Mouse (Mus musculus): ENCODE results near the gene Nf2. TPM values are rescaled to one million over a fixed set of nuclear protein-coding genes. Genes with fewer than 3 reads are reported as not detected.
A peak's percentile ranks its signal among the peaks of the same experiment; 100 is the strongest.

Gene Nf2
- polyA plus RNA-seq, 1 experiment from 2014 or later = 41.6 TPM

DNA sequence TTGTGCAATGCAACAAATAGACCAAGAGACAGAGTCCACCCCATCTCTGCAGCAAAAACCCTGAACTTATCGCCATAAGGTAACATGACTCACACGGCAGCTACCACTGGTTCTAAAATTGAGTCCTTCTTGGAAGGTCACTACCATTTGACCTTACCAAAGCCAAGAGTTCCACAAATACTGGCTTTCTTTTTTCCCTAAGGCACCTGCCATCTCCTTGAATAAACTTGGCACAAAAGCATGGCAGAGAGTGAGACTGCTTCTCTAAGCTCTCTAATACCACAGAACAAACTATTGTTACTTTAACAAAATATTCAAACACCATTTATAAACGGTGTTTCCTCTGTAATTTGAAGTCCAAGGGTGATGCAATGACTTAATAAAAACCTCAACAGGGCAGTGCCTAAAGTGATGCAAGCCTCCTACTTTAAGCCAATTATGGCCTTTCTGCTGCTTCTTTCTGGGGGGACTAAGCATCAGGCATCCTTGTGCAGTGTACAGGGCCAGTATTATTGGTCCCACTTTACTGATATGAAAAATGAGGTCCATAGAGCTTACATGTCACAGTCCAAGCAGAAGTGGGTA, 8.3 kb downstream of the Nf2 start:
- 70% methylated on average over 3 of the region's 3 CpGs for WGBS
- Histone ChIP-seq H3K36me3 (ENCODE audit: control insufficient read depth, insufficient read depth, low read length) (no peaks in the 10 kb centered on the region), H3K9ac (ENCODE audit: low read length) (no peak overlapping the region), H3K9me3 (ENCODE audit: control insufficient read depth, low read length) (no peaks in the 10 kb centered on the region), H3K4me3 (ENCODE audit: low read length) (no peak overlapping the region), H3K27me3 (ENCODE audit: control insufficient read depth, insufficient read depth, low read depth, low read length) (no peaks in the 10 kb centered on the region), H3K4me2 (ENCODE audit: low read depth, low read length) (no peak overlapping the region), H3K27ac (ENCODE audit: low read length) (no peak overlapping the region), H3K4me1 (replicated peaks; ENCODE audit: control insufficient read depth, insufficient read depth, low read length) (no peaks in the 10 kb centered on the region)
- no peak for ATAC-seq (ENCODE audit: low read depth)

DNA sequence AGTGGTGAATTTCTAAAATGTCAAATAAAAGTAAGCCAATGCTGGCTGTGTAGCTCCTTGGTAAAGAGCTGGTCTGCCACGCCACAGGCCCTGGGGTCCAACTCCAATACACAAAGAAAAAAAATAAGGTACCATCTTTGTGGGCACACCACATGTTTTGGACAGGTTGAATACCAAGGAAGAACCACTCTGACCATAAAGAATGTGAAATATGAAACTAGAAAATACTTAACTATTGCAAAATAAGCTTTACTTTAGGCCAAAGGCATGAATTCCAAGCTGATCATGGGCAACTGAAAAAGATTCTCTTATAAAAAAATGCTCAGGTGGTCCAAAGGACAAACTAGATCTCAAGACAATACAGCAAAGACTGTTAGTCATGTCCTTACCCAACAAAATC, 11.1 kb downstream of the Nf2 start:
- 75% methylated on average over 1 of the region's 1 CpGs for WGBS

DNA sequence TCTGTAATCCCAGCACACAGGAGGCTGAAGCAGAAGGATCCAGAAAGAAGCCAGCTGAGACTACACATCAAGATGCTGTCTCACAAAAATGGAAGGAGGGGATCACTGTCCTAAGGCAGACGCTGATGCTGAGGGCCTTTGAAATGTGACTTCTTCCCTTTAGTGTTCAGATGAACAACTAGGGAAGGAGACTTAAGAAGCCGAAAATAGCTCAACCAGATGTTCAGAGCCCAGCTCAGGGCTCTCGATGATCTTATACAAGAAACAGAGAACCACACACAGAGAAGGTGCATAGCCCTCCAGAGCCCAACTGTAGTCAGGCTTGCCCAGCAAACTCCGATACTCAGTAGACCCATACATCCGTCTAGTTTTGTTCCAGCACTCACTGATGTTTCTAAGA, 12.0 kb downstream of the Nf2 start:
- no peaks in the 10 kb centered on the region for H3K4me1 ChIP-seq (replicated peaks; ENCODE audit: control insufficient read depth, insufficient read depth, low read length)
- no peak for ATAC-seq (ENCODE audit: low read depth)
- H3K27ac ChIP-seq (ENCODE audit: low read length) = no peak overlapping the region
- H3K9ac ChIP-seq (ENCODE audit: low read length) = no peak overlapping the region
- H3K4me3 ChIP-seq (ENCODE audit: low read length) = no peak overlapping the region
- H3K36me3 ChIP-seq (ENCODE audit: control insufficient read depth, insufficient read depth, low read length) = no peaks in the 10 kb centered on the region
- H3K27me3 ChIP-seq (ENCODE audit: control insufficient read depth, insufficient read depth, low read depth, low read length) = no peaks in the 10 kb centered on the region
- H3K9me3 ChIP-seq (ENCODE audit: control insufficient read depth, low read length) = no peaks in the 10 kb centered on the region
- no peak overlapping the region for H3K4me2 ChIP-seq (ENCODE audit: low read depth, low read length)
- 75% methylated on average over 5 of the region's 5 CpGs for WGBS

More for the DNA sequence above, 11.1 kb downstream of the Nf2 start:
- no peak overlapping the region for H3K27ac ChIP-seq (ENCODE audit: low read length)
- no peaks in the 10 kb centered on the region for H3K36me3 ChIP-seq (ENCODE audit: control insufficient read depth, insufficient read depth, low read length)
- no peaks in the 10 kb centered on the region for H3K9me3 ChIP-seq (ENCODE audit: control insufficient read depth, low read length)
- no peaks in the 10 kb centered on the region for H3K27me3 ChIP-seq (ENCODE audit: control insufficient read depth, insufficient read depth, low read depth, low read length)
- H3K4me2 ChIP-seq (ENCODE audit: low read depth, low read length) = no peak overlapping the region
- no peak overlapping the region for H3K4me3 ChIP-seq (ENCODE audit: low read length)
- H3K9ac ChIP-seq (ENCODE audit: low read length) = no peak overlapping the region
- ATAC-seq (ENCODE audit: low read depth) = no peak
- H3K4me1 ChIP-seq (replicated peaks; ENCODE audit: control insufficient read depth, insufficient read depth, low read length) = no peaks in the 10 kb centered on the region

DNA sequence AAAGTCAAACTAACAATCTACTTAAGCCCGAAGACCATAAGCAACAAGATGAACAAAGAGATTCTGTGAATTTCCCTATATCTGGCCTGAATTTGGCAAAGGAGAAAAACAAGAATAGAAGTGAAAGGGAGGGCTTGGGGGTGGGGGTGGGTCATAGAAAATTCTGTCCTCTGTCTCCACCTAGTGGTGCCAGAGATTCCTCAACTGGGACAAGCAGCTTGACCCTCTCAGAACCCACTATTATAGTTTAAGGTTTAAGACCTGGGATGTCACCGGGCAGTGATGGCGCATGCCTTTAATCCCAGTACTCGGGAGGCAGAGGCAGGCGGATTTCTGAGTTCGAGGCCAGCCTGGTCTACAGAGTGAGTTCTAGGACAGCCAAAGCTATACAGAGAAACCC, 12.6 kb downstream of the Nf2 start:
- H3K9ac ChIP-seq (ENCODE audit: low read length) = no peak overlapping the region
- peak; percentile 61 for ATAC-seq (ENCODE audit: low read depth)
- H3K4me2 ChIP-seq (ENCODE audit: low read depth, low read length) = no peak overlapping the region
- H3K36me3 ChIP-seq (ENCODE audit: control insufficient read depth, insufficient read depth, low read length) = no peaks in the 10 kb centered on the region
- 57% methylated on average over 6 of the region's 6 CpGs for WGBS
- H3K4me3 ChIP-seq (ENCODE audit: low read length) = no peak overlapping the region
- no peak overlapping the region for H3K27ac ChIP-seq (ENCODE audit: low read length)
- H3K27me3 ChIP-seq (ENCODE audit: control insufficient read depth, insufficient read depth, low read depth, low read length) = no peaks in the 10 kb centered on the region
- no peaks in the 10 kb centered on the region for H3K4me1 ChIP-seq (replicated peaks; ENCODE audit: control insufficient read depth, insufficient read depth, low read length)
- H3K9me3 ChIP-seq (ENCODE audit: control insufficient read depth, low read length) = no peaks in the 10 kb centered on the region

DNA sequence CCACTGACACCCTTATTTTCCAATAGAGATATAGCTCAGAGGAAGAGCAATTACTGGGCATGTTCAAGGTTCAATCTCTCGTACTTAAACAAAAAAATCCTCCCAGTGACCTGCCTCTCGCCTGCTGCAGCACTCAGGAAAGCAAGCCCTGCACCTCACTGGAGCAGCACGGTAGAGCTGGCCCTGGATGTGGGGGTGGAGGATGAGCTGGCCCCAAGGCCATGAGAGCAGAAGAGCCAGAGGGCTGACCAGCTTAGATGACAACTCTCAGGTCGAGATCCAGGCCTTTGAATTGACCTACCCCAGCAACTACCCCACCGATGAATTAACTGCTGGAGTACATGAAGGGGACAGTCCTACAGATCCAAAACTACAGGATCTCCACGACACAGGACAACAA, 13.9 kb downstream of the Nf2 start:
- Histone ChIP-seq H3K36me3 (ENCODE audit: control insufficient read depth, insufficient read depth, low read length) (no peaks in the 10 kb centered on the region), H3K4me3 (ENCODE audit: low read length) (no peak overlapping the region), H3K4me2 (ENCODE audit: low read depth, low read length) (no peak overlapping the region), H3K27ac (ENCODE audit: low read length) (no peak overlapping the region), H3K27me3 (ENCODE audit: control insufficient read depth, insufficient read depth, low read depth, low read length) (no peaks in the 10 kb centered on the region), H3K9ac (ENCODE audit: low read length) (no peak overlapping the region), H3K9me3 (ENCODE audit: control insufficient read depth, low read length) (no peaks in the 10 kb centered on the region), H3K4me1 (replicated peaks; ENCODE audit: control insufficient read depth, insufficient read depth, low read length) (no peaks in the 10 kb centered on the region)
- 81% methylated on average over 6 of the region's 6 CpGs for WGBS
- no peak for ATAC-seq (ENCODE audit: low read depth)

DNA sequence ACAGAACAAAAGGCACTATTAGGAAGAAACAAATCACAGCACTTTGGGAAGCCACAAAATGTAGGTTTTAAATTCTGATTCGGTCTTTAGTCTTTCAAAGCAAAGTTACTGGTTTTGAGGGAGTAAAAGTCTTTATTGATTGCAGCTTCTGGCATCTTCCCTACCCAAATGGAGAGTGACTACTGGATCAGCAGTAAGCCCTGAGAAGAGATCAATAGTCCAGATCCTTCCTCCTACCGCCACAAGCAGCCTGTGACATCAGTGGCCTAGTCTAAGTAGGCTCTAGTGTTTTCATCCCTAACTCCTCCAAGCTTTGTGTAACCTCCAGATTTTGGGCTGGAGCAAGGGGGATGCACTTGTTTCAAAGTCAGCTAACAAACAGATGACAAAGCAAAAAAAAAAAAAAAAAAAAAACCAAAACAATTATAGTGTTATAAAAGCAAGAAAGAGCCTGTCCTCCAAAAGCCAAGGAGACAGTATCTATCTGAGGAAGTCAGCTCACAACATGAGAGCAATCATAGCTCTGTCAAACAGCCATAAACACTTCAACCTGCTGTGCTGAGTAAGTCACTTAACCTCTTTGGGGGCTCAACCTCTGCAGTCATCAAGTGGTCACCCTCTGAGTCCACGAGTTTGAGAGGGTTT, 15.9 kb downstream of the Nf2 start:
- Histone ChIP-seq H3K4me2 (ENCODE audit: low read depth, low read length) (no peak overlapping the region), H3K27ac (ENCODE audit: low read length) (no peak overlapping the region), H3K9me3 (ENCODE audit: control insufficient read depth, low read length) (no peaks in the 10 kb centered on the region), H3K9ac (ENCODE audit: low read length) (no peak overlapping the region), H3K36me3 (ENCODE audit: control insufficient read depth, insufficient read depth, low read length) (no peaks in the 10 kb centered on the region), H3K4me3 (ENCODE audit: low read length) (no peak overlapping the region), H3K4me1 (replicated peaks; ENCODE audit: control insufficient read depth, insufficient read depth, low read length) (no peaks in the 10 kb centered on the region), H3K27me3 (ENCODE audit: control insufficient read depth, insufficient read depth, low read depth, low read length) (no peaks in the 10 kb centered on the region)
- no peak for ATAC-seq (ENCODE audit: low read depth)
- WGBS = 62% methylated on average over 3 of the region's 3 CpGs

DNA sequence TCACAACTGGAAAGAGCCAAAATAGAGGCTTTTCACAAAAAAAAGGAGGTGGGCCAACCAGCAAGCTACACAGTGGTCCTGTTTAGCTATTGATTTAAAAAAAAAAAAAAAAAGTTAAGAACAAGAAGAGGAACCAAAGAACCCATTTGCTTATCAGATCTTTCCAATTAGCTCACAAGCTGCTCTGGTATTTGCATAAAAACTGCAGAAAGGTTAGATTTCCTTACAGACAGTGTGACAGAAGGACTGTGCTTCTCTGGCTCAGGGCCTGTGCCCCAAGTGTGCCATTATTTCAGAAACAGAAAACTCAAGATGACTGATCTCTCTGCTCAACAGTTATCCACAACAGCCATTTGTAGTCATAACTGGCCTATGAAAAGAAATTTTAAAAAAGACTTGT, 18.3 kb downstream of the Nf2 start:
- no peaks in the 10 kb centered on the region for H3K9me3 ChIP-seq (ENCODE audit: control insufficient read depth, low read length)
- H3K36me3 ChIP-seq (ENCODE audit: control insufficient read depth, insufficient read depth, low read length) = no peaks in the 10 kb centered on the region
- no peak overlapping the region for H3K27ac ChIP-seq (ENCODE audit: low read length)
- no peaks in the 10 kb centered on the region for H3K27me3 ChIP-seq (ENCODE audit: control insufficient read depth, insufficient read depth, low read depth, low read length)
- no peak overlapping the region for H3K4me3 ChIP-seq (ENCODE audit: low read length)
- H3K4me1 ChIP-seq (replicated peaks; ENCODE audit: control insufficient read depth, insufficient read depth, low read length) = no peaks in the 10 kb centered on the region
- no peak for ATAC-seq (ENCODE audit: low read depth)
- no peak overlapping the region for H3K9ac ChIP-seq (ENCODE audit: low read length)
- no peak overlapping the region for H3K4me2 ChIP-seq (ENCODE audit: low read depth, low read length)

DNA sequence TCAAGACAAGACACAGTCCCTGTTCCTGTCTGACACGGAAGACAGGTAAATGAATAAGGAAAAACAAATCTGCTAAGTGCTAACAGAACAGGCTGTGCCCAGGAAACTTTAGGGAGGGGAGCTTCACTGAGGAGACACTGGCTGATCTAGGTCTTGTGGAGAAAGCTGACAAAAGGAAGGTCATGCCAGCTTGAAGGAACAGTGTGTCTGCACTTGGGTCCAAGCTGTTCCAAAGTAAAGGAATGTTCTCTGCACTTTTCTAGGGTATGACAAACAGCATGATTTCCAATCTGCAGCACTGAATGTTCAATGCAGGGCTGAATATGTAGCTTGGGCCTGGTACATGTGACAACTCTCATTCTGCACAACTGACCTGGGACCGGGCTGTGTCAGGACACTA, 21.4 kb downstream of the Nf2 start:
- no peaks in the 10 kb centered on the region for H3K36me3 ChIP-seq (ENCODE audit: control insufficient read depth, insufficient read depth, low read length)
- ATAC-seq (ENCODE audit: low read depth) = no peak
- WGBS = 51% methylated on average over 2 of the region's 2 CpGs

DNA sequence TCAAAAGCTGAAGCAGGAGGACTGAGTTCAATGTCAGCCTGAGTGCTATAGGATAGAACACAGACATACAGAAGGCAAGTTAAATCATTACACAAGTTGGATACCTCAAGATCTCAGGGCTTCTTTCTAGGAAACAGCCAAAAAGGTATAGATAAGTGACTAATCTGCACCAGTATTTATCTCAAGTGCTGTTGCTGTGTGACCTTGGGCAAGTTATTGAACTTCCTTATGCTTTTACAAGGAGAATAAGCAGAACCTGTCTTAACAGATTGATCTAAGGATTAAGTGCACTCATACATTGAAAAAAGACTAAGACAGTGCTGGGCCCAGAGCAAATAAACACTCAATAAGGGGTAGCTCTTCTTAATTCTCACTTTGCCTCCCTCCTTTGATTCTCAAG, 22.0 kb downstream of the Nf2 start:
- Histone ChIP-seq H3K4me3 (ENCODE audit: low read length) (no peak overlapping the region), H3K9me3 (ENCODE audit: control insufficient read depth, low read length) (no peaks in the 10 kb centered on the region), H3K4me2 (ENCODE audit: low read depth, low read length) (no peak overlapping the region), H3K4me1 (replicated peaks; ENCODE audit: control insufficient read depth, insufficient read depth, low read length) (no peaks in the 10 kb centered on the region), H3K36me3 (ENCODE audit: control insufficient read depth, insufficient read depth, low read length) (no peaks in the 10 kb centered on the region), H3K27ac (ENCODE audit: low read length) (no peak overlapping the region), H3K27me3 (ENCODE audit: control insufficient read depth, insufficient read depth, low read depth, low read length) (no peaks in the 10 kb centered on the region), H3K9ac (ENCODE audit: low read length) (no peak overlapping the region)
- no peak for ATAC-seq (ENCODE audit: low read depth)

More for the DNA sequence above, 21.4 kb downstream of the Nf2 start:
- Histone ChIP-seq H3K4me2 (ENCODE audit: low read depth, low read length) (no peak overlapping the region), H3K9me3 (ENCODE audit: control insufficient read depth, low read length) (no peaks in the 10 kb centered on the region), H3K9ac (ENCODE audit: low read length) (no peak overlapping the region), H3K27me3 (ENCODE audit: control insufficient read depth, insufficient read depth, low read depth, low read length) (no peaks in the 10 kb centered on the region), H3K4me1 (replicated peaks; ENCODE audit: control insufficient read depth, insufficient read depth, low read length) (no peaks in the 10 kb centered on the region), H3K4me3 (ENCODE audit: low read length) (no peak overlapping the region), H3K27ac (ENCODE audit: low read length) (no peak overlapping the region)

Data from lung, embryonic 16.5 days (tissue).